Comparison of ENCODE assay signal across 11 mouse cellular contexts in the genomic region with DNA sequence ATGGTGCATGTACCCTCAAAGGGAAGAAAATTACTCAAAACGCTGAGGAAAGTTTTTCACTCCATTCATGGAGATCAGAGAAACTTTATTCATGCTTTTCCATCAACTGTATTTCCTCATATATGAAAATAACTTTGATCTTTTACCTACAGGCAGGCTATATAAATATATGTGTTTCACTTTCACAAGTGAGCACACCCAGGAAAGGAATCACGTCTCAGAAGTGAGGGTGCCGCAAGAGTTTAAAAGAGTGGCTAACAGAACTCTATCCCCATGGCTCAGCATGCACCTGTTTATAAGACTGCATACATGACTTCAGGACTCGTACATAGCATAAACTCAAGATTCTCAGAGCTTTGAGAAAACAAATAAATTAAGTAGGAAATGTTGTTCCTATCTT. TPM values are rescaled to one million over a fixed set of nuclear protein-coding genes. Genes with fewer than 3 reads are reported as not detected.
DNase-seq lines count a peak whose midpoint lies in the region; ATAC-seq and TF ChIP-seq lines count a peak whose summit lies in the region.
"Had no signal": no experiment of that assay in that cellular context is flagged by ENCODE, and none has a peak within 500 bp of the region (broad histone marks: within the 10 kb centered on the region; RNA-seq: fewer than 3 reads in every experiment).

No protein-coding gene starts in this region.

- intact Hi-C loops in heart, postnatal 25 days (cut with DNase I), result loop anchor here (5.0 kb wide), 2 partner anchors 69 to 154 kb away; no protein-coding TSS in a partner anchor
- intact Hi-C loops in gastrocnemius, adult 2 months (cut with DNase I), result loop anchor here (5.0 to 10.0 kb wide), 2 partner anchors 154 to 394 kb away; partner anchors contain the start of gene Mterf1b

- H3K9ac ChIP-seq in heart, embryonic 11.5 days (ENCODE audit: low read depth, low read length), result no peak overlapping the region
- H3K9ac ChIP-seq in midbrain, embryonic 11.5 days (ENCODE audit: low read length), result no peak overlapping the region
- H3K9ac ChIP-seq in liver, embryonic 13.5 days, result 0 out of 2 replicates have a peak overlapping the region, but pooled peaks have one; percentile 4

- no peak for ATAC-seq in heart, embryonic 11.5 days (replicated peaks; ENCODE audit: insufficient number of reproducible peaks, low FRiP score, low TSS enrichment)
- ATAC-seq in midbrain, embryonic 11.5 days (ENCODE audit: low FRiP score), result no peak
- no peak for ATAC-seq in liver, embryonic 13.5 days (ENCODE audit: low read depth)

- H3K27me3 ChIP-seq in heart, embryonic 11.5 days (ENCODE audit: control insufficient read depth, insufficient read depth, low read length), result no peaks in the 10 kb centered on the region
- no peaks in the 10 kb centered on the region for H3K27me3 ChIP-seq in midbrain, embryonic 10.5 days (ENCODE audit: low read depth, poor library complexity, severe bottlenecking)
- no peaks in the 10 kb centered on the region for H3K27me3 ChIP-seq in midbrain, embryonic 11.5 days (ENCODE audit: control insufficient read depth, insufficient read depth, low read length)
- H3K27me3 ChIP-seq in liver, embryonic 13.5 days, result no peaks in the 10 kb centered on the region

- H3K27ac ChIP-seq in heart, embryonic 11.5 days (ENCODE audit: low read depth, low read length), result no peak overlapping the region
- H3K27ac ChIP-seq in midbrain, embryonic 10.5 days (replicated peaks), result no peak overlapping the region
- H3K27ac ChIP-seq in midbrain, embryonic 11.5 days (ENCODE audit: low read depth, low read length), result no peak overlapping the region
- no peak overlapping the region for H3K27ac ChIP-seq in liver, embryonic 13.5 days
- H3K27ac ChIP-seq in gastrocnemius, adult 2 months, result no peak overlapping the region

- 76% methylated on average over 4 of the region's 4 CpGs for WGBS in heart, embryonic 11.5 days (ENCODE audit: insufficient replicate concordance)
- 86% methylated on average over 4 of the region's 4 CpGs for whole genome bisulfite sequencing in midbrain, embryonic 10.5 days
- WGBS in midbrain, embryonic 11.5 days, result 80% methylated on average over 4 of the region's 4 CpGs
- 73% methylated on average over 4 of the region's 4 CpGs for WGBS in liver, embryonic 13.5 days (ENCODE audit: insufficient replicate concordance)

- no peak for DNase-seq in heart, postnatal 25 days (ENCODE audit: low spot score)
- DNase-seq in midbrain, embryonic 10.5 days (ENCODE audit: low spot score), result no peak
- DNase-seq in midbrain, embryonic 11.5 days (ENCODE audit: low spot score, missing footprints), result no peak
- DNase-seq in liver, embryonic 13.5 days, result no peak
- no peak for DNase-seq in gastrocnemius, adult 2 months
- DNase-seq in urinary bladder, postnatal 10 days (ENCODE audit: low spot score), result no peak
- DNase-seq in adipocyte (ENCODE audit: low spot score), result no peak
- DNase-seq: cerebellum, adult 18-20 months; heart, adult 18-20 months had no signal

- peak overlapping the region; percentile 42; the same call in 1 of the 2 replicates for H3K4me2 ChIP-seq in heart, embryonic 11.5 days
- no peak overlapping the region for H3K4me2 ChIP-seq in midbrain, embryonic 11.5 days
- peak overlapping the region; percentile 37 for H3K4me2 ChIP-seq in liver, embryonic 13.5 days

- no peak for TF ChIP-seq CTCF in gastrocnemius, adult 2 months (IDR thresholded peaks at IDR 0.05)

- no peaks in the 10 kb centered on the region for H3K9me3 ChIP-seq in heart, embryonic 11.5 days (replicated peaks; ENCODE audit: control insufficient read depth, low read length)
- no peaks in the 10 kb centered on the region for H3K9me3 ChIP-seq in midbrain, embryonic 10.5 days (replicated peaks)
- no peaks in the 10 kb centered on the region for H3K9me3 ChIP-seq in midbrain, embryonic 11.5 days (ENCODE audit: control insufficient read depth, low read length)
- H3K9me3 ChIP-seq in liver, embryonic 13.5 days (replicated peaks), result no peaks in the 10 kb centered on the region

- H3K4me1 ChIP-seq in heart, embryonic 11.5 days (ENCODE audit: control insufficient read depth, insufficient read depth, low read length), result 0 out of 2 replicates have a peak, but pooled peaks cover 2% of the 10 kb centered on the region
- H3K4me1 ChIP-seq in midbrain, embryonic 10.5 days, result peaks cover 30% of the 10 kb centered on the region
- H3K4me1 ChIP-seq in midbrain, embryonic 11.5 days (ENCODE audit: control insufficient read depth, insufficient read depth, low read length), result peaks cover 7% of the 10 kb centered on the region; the same call in 1 of the 2 replicates
- peaks cover 42% of the 10 kb centered on the region for H3K4me1 ChIP-seq in liver, embryonic 13.5 days (replicated peaks)

- H3K36me3 ChIP-seq in heart, embryonic 11.5 days (ENCODE audit: control insufficient read depth, insufficient read depth, low read length), result no peaks in the 10 kb centered on the region
- H3K36me3 ChIP-seq in midbrain, embryonic 10.5 days, result 0 out of 2 replicates have a peak, but pooled peaks cover 3% of the 10 kb centered on the region
- no peaks in the 10 kb centered on the region for H3K36me3 ChIP-seq in midbrain, embryonic 11.5 days (ENCODE audit: control insufficient read depth, insufficient read depth, low read length)
- no peaks in the 10 kb centered on the region for H3K36me3 ChIP-seq in liver, embryonic 13.5 days

- no peak overlapping the region for H3K4me3 ChIP-seq in heart, embryonic 11.5 days (ENCODE audit: low read depth, low read length)
- H3K4me3 ChIP-seq in midbrain, embryonic 10.5 days, result peak overlapping the region; percentile 89; the same call in 1 of the 2 replicates
- H3K4me3 ChIP-seq in midbrain, embryonic 11.5 days (ENCODE audit: low read depth, low read length), result no peak overlapping the region
- peak overlapping the region; percentile 15; the same call in 1 of the 2 replicates for H3K4me3 ChIP-seq in liver, embryonic 13.5 days (replicated peaks)
- H3K4me3 ChIP-seq in gastrocnemius, adult 2 months, result no peak overlapping the region

RNA-seq across cellular contexts. Expression of gene Ankib1, which starts 1.8 kb away (rescaled TPM):
- polyA plus RNA-seq in heart, embryonic 11.5 days (2014; fragmentation: Nextera tagmentation; extraction: Ambion mirVana), result 9.8 and 10.5 TPM in 2 replicates
- 10 to 100 TPM; 21.0 to 25.8 TPM for total RNA-seq in heart, postnatal 25 days (2021)
- 9.5 and 11.5 TPM in 2 replicates for polyA plus RNA-seq in midbrain, embryonic 10.5 days (2016; fragmentation: Nextera tagmentation; extraction: Ambion mirVana)
- polyA plus RNA-seq in midbrain, embryonic 11.5 days (2014; fragmentation: Nextera tagmentation; extraction: Ambion mirVana), result 15.0 and 15.9 TPM in 2 replicates
- 3.9 and 5.1 TPM in 2 replicates for polyA plus RNA-seq in liver, embryonic 13.5 days (2015; fragmentation: Nextera tagmentation; extraction: Ambion mirVana)
- 10 to 100 TPM; 17.0 to 19.3 TPM for total RNA-seq in gastrocnemius, adult 2 months (2021)

RNA-seq across cellular contexts. Expression of gene Krit1, which starts 2.1 kb away (rescaled TPM):
- polyA plus RNA-seq in heart, embryonic 11.5 days (2014; fragmentation: Nextera tagmentation; extraction: Ambion mirVana), result 43.7 and 44.4 TPM in 2 replicates
- total RNA-seq in heart, postnatal 25 days (2021), result 10 to 100 TPM; 31.5 to 32.5 TPM
- 62.6 and 66.4 TPM in 2 replicates for polyA plus RNA-seq in midbrain, embryonic 10.5 days (2016; fragmentation: Nextera tagmentation; extraction: Ambion mirVana)
- polyA plus RNA-seq in midbrain, embryonic 11.5 days (2014; fragmentation: Nextera tagmentation; extraction: Ambion mirVana), result 68.0 and 77.8 TPM in 2 replicates
- 22.9 and 30.5 TPM in 2 replicates for polyA plus RNA-seq in liver, embryonic 13.5 days (2015; fragmentation: Nextera tagmentation; extraction: Ambion mirVana)
- 10 to 100 TPM; 15.4 to 21.3 TPM for total RNA-seq in gastrocnemius, adult 2 months (2021)

RNA-seq across cellular contexts. Expression of gene Lrrd1, which starts 44.1 kb away (rescaled TPM):
- 0.28 and 0.33 TPM in 2 replicates for polyA plus RNA-seq in heart, embryonic 11.5 days (2014; fragmentation: Nextera tagmentation; extraction: Ambion mirVana)
- total RNA-seq in heart, postnatal 25 days (2021), result not detected
- polyA plus RNA-seq in midbrain, embryonic 10.5 days (2016; fragmentation: Nextera tagmentation; extraction: Ambion mirVana), result 0.06 TPM in 1 of 2 replicates, not detected in the other
- 0.10 TPM in 1 of 2 replicates, not detected in the other for polyA plus RNA-seq in midbrain, embryonic 11.5 days (2014; fragmentation: Nextera tagmentation; extraction: Ambion mirVana)
- not detected in 2 replicates for polyA plus RNA-seq in liver, embryonic 13.5 days (2015; fragmentation: Nextera tagmentation; extraction: Ambion mirVana)
- not detected for total RNA-seq in gastrocnemius, adult 2 months (2021)
- total RNA-seq: heart, adult 18-20 months had no signal
- polyA plus RNA-seq: liver, embryonic 16.5 days had no signal

Comparison
In these comparisons a context has a peak if more than half of its experiments do, and no peak if none do; other contexts are left out.
1. H3K4me3 ChIP-seq: peak in midbrain, embryonic 10.5 days (single experiment) and liver, embryonic 13.5 days (single experiment); none in heart, embryonic 11.5 days (single experiment), midbrain, embryonic 11.5 days (single experiment) and gastrocnemius, adult 2 months (single experiment).